Mouse (Mus musculus) adrenal gland, adult 8-10 months (tissue): ENCODE measurements around the gene Arl4a. TPM values are rescaled to one million over a fixed set of nuclear protein-coding genes. Genes with fewer than 3 reads are reported as not detected.

Experiments used
- DNase-seq: peaks from one replicate; pipeline ENCODE4 v3.0.0; 2022
- total RNA-seq, 4 experiments: library from RNA; stranded (reverse); gene quantifications; 2 replicates each; pipeline ENCODE4 v1.2.4; 2022

Arl4a gene
- total RNA-seq, 4 experiments from 2014 or later, result 21.6 to 46.9 (median 39.5) TPM

- DNase-seq, result no peak
Measured at GRCm38 (mm10) chr12:40008459-40008858, 29.4 kb downstream of the Arl4a start.

GRCm38 (mm10) chr12:40004766-40005165 is 33.1 kb downstream of the Arl4a start:
- no peak for DNase-seq

- no peak for DNase-seq
Measured at GRCm38 (mm10) chr12:39998853-39999195, 39.0 kb downstream of the Arl4a start.

- DNase-seq, result no peak
Measured at GRCm38 (mm10) chr12:39998070-39998852, 39.6 kb downstream of the Arl4a start.

GRCm38 (mm10) chr12:39997651-39998050 is 40.2 kb downstream of the Arl4a start:
- DNase-seq, result no peak

GRCm38 (mm10) chr12:39996015-39996414 is 41.8 kb downstream of the Arl4a start:
- no peak for DNase-seq

- DNase-seq, result no peak
Measured at GRCm38 (mm10) chr12:39995609-39996008, 42.2 kb downstream of the Arl4a start.

- no peak for DNase-seq
Measured at GRCm38 (mm10) chr12:39992767-39993302, 45.0 kb downstream of the Arl4a start.

GRCm38 (mm10) chr12:39990830-39991780 is 46.7 kb downstream of the Arl4a start:
- DNase-seq, result no peak

- no peak for DNase-seq
Measured at GRCm38 (mm10) chr12:39989136-39989535, 48.7 kb downstream of the Arl4a start.

- no peak for DNase-seq
Measured at GRCm38 (mm10) chr12:39987177-39987576, 50.6 kb downstream of the Arl4a start.

GRCm38 (mm10) chr12:39985639-39986038 is 52.2 kb downstream of the Arl4a start:
- no peak for DNase-seq

- no peak for DNase-seq
Measured at GRCm38 (mm10) chr12:39979792-39980191, 58.0 kb downstream of the Arl4a start.

GRCm38 (mm10) chr12:39979066-39979465 is 58.8 kb downstream of the Arl4a start:
- DNase-seq, result no peak

- DNase-seq, result peak; percentile 37
Measured at GRCm38 (mm10) chr12:39977996-39978590, 59.7 kb downstream of the Arl4a start.

- DNase-seq, result no peak
Measured at GRCm38 (mm10) chr12:39976426-39976825, 61.4 kb downstream of the Arl4a start.

- DNase-seq, result no peak
Measured at GRCm38 (mm10) chr12:39975829-39976340, 61.9 kb downstream of the Arl4a start.

GRCm38 (mm10) chr12:39974977-39975583 is 62.7 kb downstream of the Arl4a start:
- DNase-seq, result no peak

GRCm38 (mm10) chr12:39974273-39974672 is 63.6 kb downstream of the Arl4a start:
- no peak for DNase-seq

- DNase-seq, result no peak
Measured at GRCm38 (mm10) chr12:39969500-39969899, 68.3 kb downstream of the Arl4a start.

- no peak for DNase-seq
Measured at GRCm38 (mm10) chr12:39968109-39968508, 69.7 kb downstream of the Arl4a start.

- DNase-seq, result no peak
Measured at GRCm38 (mm10) chr12:39959166-39959565, 78.7 kb downstream of the Arl4a start.
